Mouse (Mus musculus) ovary, postnatal 36 days (tissue): ENCODE data around the gene Tppp3.

Experiments
- DNase-seq: peaks from one replicate; pipeline ENCODE4 v3.0.0; 2022; ENCODE audit warnings: low spot score, mixed read lengths

Gene Tppp3

DNA sequence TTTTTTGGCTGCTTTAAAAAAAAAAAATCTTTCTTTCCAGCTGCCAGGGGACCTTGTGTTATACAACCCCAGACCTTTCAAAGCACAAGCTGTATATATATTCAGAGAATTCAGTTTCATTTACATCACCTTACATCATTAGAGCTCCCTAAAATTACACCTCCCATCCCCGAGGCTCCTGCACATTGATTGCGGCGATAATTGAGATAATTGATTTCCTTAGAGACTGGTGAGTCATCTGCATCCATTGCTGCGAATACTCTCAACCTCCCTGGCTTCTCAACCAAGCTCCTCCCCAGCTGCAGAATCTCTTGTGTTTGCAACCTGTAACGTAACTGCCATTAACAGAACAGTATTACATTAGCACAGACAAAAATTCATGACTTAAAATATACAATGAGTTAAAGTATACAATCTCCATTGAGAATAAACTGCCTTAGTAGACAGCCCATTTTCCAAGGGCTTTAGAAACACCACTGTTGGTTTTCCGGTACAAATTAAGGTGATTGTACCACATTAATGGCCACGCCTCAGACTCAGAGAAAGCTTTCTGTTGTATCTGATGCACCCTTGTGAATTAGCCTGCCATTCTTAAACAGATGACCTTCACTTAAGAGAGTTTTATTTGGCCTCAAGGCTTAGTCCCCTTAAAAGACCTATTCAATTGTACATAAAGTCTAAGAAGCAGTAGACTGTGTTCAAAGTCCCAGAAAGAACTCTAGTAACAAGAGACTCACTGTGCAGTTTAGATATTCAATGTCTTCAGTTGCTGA, 39.4 kb downstream of the Tppp3 start:
- DNase-seq: no peak

DNA sequence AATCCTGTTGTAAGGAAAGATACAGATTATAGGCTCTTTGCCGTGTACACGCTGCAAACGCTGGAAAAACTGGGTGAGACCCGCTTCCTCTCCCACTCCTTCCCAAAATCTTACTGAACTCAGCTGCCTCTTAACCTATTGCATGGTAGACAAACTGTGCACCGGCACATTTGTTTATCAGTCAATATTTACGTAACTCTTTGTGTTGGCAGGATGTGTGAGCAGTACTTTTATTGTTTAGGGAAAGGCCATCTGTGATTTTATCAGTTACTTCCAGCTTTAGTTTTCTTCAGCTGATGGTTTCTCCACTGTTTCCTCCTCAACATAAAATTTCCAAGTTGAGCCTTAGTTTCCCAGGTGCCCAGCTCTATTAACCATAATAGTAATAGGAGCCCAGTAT, 44.4 kb downstream of the Tppp3 start:
- DNase-seq: no peak

DNA sequence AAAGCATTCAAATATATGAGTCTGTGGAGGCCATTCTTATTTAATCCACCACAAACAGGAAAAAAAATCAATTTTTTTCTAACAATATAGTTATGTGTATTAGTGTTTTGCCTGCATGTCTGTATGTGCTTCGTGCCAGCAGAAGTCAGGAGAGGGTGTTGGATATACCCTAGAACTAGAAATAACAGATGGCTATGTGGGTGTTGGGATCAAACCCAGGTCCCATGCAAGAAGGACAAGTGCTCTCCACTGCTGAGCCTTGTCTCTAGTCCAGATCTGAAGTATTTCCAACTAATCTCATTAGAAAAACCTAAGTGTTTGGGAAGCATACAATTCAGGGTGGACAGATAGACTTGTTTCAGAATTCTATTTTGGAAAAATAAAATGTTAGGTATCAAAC, 49.3 kb downstream of the Tppp3 start:
- no peak for DNase-seq

DNA sequence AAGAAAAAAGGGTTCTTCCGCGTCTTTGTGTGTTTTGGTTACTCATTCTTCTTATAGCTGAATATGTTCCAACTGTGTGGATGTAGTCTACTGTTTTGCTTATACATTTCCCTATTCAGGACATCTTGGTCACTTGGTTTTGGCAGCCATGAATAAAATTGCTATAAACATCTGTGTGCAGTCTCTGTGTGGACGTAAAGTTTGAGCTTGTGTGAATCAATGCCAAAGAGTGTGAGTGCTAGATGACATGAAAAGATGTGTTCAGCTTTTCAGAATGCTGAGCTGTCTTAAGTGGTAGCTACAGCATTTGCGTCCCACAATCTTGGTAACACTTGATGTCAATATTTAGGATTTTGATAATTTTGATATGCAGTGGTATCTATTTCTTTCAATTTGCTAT, 51.5 kb downstream of the Tppp3 start:
- DNase-seq: no peak

DNA sequence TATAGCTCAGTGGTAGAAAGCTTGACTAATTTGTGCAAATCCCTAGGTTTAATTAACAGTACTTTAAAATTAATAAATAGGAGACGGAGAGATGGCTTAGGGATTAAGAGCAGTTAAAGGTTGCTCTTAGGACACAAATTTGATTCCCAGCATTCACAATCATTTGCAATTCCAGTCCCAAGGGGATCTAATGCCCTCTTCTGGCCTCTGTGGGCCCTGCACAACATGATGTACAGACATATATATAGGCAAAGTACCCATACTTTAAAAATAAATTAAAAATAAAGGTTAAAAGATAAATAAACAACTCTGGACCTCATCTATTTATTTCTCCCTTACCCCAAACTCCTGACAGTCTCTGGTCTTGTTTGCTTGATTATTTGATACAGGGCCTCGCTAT, 52.3 kb downstream of the Tppp3 start:
- DNase-seq: no peak
